Mouse (Mus musculus) midbrain, embryonic 16.5 days (tissue): ENCODE results near the gene Ddx50. TPM values are rescaled to one million over a fixed set of nuclear protein-coding genes. Genes with fewer than 3 reads are reported as not detected.
A peak's percentile ranks its signal among the peaks of the same experiment; 100 is the strongest.

ENCODE experiments used
- ATAC-seq: fragments of 200-750 bp; cut with Nextera tagmentation; 2 replicates; pipeline ENCODE4 v1.8.0; 2017; ENCODE audit warnings: moderate TSS enrichment
- H3K27ac ChIP-seq: fragments of 300-500 bp; sonication (generic); 2 replicates; pipeline ENCODE4 v1.5.1; 2014; ENCODE audit warnings: mild to moderate bottlenecking, low read length, mixed read lengths
- H3K27me3 ChIP-seq: fragments of 300-500 bp; sonication (generic); 2 replicates; pipeline ENCODE4 v1.6.1; 2014; ENCODE audit warnings: low read depth, low read length, mixed read lengths; ENCODE audit not compliant: control insufficient read depth, insufficient read depth
- H3K36me3 ChIP-seq: fragments of 300-500 bp; sonication (generic); 2 replicates; pipeline ENCODE4 v1.6.1; 2014; ENCODE audit warnings: mild to moderate bottlenecking, low read length, moderate library complexity, mixed read lengths; ENCODE audit not compliant: control insufficient read depth, insufficient read depth
- H3K4me1 ChIP-seq: fragments of 300-500 bp; sonication (generic); 2 replicates; pipeline ENCODE4 v1.6.1; 2014; ENCODE audit warnings: mild to moderate bottlenecking, low read length, mixed read lengths; ENCODE audit not compliant: control insufficient read depth, insufficient read depth
- H3K4me2 ChIP-seq: fragments of 300-500 bp; sonication (generic); 2 replicates; pipeline ENCODE4 v1.6.1; 2014; ENCODE audit warnings: mild to moderate bottlenecking, low read length, mixed read lengths
- H3K4me3 ChIP-seq: fragments of 300-500 bp; sonication (generic); 2 replicates; pipeline ENCODE4 v1.5.1; 2014; ENCODE audit warnings: low read depth, mild to moderate bottlenecking, low read length, moderate library complexity, mixed read lengths
- H3K9ac ChIP-seq: fragments of 300-500 bp; sonication (generic); 2 replicates; pipeline ENCODE4 v1.6.1; 2014; ENCODE audit warnings: low read depth, low read length, mixed read lengths
- H3K9me3 ChIP-seq: fragments of 300-500 bp; sonication (generic); replicated peaks from 2 replicates; pipeline ENCODE4 v1.6.1; 2014; ENCODE audit warnings: mild to moderate bottlenecking, low read length, mixed read lengths; ENCODE audit not compliant: control insufficient read depth, poor library complexity, severe bottlenecking
- WGBS: fragments of 180-500 bp; shearing (Covaris S2); extraction: QIAGEN DNeasy Blood & Tissue Kit; methylation state at CpG from one replicate; pipeline ENCODE4 v1.1.7; 2014; 5-methylcytosine and 5-hydroxymethylcytosine counted together
- polyA plus RNA-seq: library from polyadenylated mRNA; unstranded; fragments of >200 nt; fragmentation: Nextera tagmentation; extraction: Ambion mirVana; gene quantifications from 2 replicates; pipeline ENCODE4 v1.2.1, GENCODE M21; 2015

Ddx50 gene
- polyA plus RNA-seq, 1 experiment from 2014 or later, result 89.4 TPM

DNA sequence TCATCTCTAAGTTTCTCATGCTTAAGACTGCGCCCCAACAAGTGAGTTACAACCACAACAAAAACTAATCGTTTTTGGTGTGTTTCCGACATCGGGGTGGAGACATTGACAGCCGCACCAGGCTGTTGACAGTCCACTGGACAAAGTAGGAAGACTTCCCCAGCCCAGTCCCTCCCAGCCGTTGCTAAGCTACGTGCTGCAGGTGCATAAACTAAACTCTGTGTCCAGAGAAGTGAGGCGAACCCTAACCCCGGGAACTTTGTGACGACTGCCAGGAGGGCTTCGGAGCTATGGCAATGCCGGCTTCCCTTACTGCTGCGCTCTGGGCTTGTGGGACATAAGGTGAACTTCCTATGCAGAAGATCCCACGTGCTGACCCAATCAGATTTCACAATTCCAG lies 18.2 kb upstream of the Ddx50 start:
- no peak overlapping the region for H3K4me2 ChIP-seq
- H3K4me3 ChIP-seq, result no peak overlapping the region
- WGBS, result 80% methylated on average over 14 of the region's 14 CpGs
- H3K9ac ChIP-seq, result no peak overlapping the region
- no peaks in the 10 kb centered on the region for H3K9me3 ChIP-seq
- H3K27ac ChIP-seq, result no peak overlapping the region
- H3K4me1 ChIP-seq, result no peaks in the 10 kb centered on the region
- ATAC-seq, result no peak
- H3K27me3 ChIP-seq, result no peaks in the 10 kb centered on the region
- H3K36me3 ChIP-seq, result no peaks in the 10 kb centered on the region

DNA sequence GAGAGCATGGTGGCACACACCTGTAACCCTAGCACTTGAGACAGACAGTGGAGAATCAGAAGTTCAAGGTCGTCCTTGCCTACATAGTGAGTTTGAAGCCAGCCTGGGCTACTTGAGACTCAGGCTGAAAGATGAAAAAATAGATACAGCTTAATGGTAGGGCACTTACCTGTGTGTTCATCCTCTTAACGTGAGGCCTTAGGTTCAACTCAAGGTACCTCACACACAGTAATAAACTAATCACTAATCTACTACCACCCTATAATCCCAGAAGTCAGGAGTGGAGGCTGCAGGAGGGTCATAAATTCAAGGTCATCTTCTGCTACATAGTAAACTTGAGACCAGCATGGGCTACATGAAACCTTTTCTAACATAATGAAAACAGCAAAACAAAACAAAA lies 17.4 kb upstream of the Ddx50 start:
- H3K4me3 ChIP-seq, result no peak overlapping the region
- ATAC-seq, result no peak
- no peaks in the 10 kb centered on the region for H3K4me1 ChIP-seq
- H3K4me2 ChIP-seq, result no peak overlapping the region
- no peak overlapping the region for H3K27ac ChIP-seq
- H3K9ac ChIP-seq, result no peak overlapping the region
- H3K27me3 ChIP-seq, result no peaks in the 10 kb centered on the region
- WGBS, result 98% methylated on average over 2 of the region's 2 CpGs
- no peaks in the 10 kb centered on the region for H3K9me3 ChIP-seq
- no peaks in the 10 kb centered on the region for H3K36me3 ChIP-seq

DNA sequence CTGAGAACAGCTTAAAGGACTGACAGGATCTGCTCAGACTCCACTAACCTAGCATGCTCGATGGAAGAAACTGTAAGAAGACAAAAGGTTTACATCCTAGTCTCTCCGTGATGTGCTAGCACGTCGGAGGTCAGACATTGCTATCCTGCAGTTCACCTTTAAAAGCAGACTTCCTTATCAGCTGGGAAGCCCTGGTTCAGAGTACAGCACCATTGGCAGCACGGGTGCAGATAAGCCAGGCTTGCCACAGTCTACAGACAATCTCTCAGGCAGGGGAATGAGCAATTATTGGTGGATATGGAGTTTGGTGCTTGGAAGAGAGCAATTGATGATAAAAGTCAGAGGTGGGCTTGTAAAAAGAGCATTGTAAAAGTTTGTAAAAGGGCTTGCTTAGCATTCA lies 17.0 kb upstream of the Ddx50 start:
- Histone ChIP-seq H3K9ac (no peak overlapping the region), H3K36me3 (no peaks in the 10 kb centered on the region), H3K9me3 (no peaks in the 10 kb centered on the region), H3K27me3 (no peaks in the 10 kb centered on the region), H3K4me1 (no peaks in the 10 kb centered on the region), H3K4me2 (no peak overlapping the region), H3K27ac (no peak overlapping the region), H3K4me3 (no peak overlapping the region)
- 86% methylated on average over 5 of the region's 5 CpGs for WGBS
- ATAC-seq, result no peak

DNA sequence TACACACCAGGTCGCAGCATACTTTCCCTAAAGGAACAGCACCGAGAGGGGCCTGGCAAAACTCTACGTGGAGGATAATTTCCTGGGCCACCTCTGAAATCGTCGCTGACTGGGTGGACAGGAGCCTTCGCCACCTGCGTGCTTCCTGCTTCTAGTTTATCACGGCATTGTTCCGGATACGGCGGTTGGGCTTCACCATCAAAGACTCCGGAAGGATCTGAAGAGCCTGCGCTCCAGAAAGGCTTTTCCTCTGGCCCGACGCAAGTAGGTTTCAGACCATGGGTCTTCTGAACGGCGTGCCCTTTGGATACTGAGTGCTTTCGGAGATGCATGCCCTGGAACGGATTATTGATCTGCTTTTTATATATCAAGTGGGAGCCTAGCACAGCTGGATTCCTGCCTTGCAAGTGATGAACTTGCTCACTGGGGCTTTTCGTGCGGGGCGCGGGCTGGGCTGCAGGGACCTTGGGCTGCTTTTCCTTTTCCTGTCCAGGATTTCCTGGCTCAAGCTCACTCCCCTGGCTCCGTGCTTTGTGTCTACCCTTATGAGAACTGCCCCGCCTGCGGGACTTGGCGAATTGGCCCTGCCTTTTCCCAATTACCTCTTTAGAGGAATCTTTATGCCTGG lies 14.1 kb upstream of the Ddx50 start:
- Histone ChIP-seq H3K4me1 (no peaks in the 10 kb centered on the region), H3K27me3 (no peaks in the 10 kb centered on the region), H3K4me3 (no peak overlapping the region), H3K27ac (no peak overlapping the region), H3K4me2 (no peak overlapping the region), H3K9ac (no peak overlapping the region), H3K36me3 (no peaks in the 10 kb centered on the region), H3K9me3 (no peaks in the 10 kb centered on the region)
- ATAC-seq, result no peak
- WGBS, result 63% methylated on average over 27 of the region's 27 CpGs

DNA sequence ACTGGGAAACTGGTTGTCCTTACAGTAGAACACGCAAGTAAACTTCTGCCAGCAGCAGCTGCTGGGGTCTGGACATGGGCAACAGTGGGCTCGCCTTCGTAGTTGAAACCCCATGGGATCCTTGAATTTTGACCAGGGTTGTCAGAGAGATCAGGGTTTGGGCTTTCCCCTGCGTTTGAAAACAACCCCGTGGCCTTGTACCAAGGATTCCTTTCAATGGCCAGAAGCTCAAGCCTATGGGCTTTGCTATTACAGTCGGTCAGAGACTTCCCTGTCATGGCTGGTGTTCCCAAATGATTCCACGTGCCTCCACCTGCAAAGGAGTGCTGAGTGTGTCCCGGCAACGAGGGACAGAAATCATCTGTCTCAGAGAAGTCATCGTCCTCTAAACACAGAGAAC lies 13.2 kb upstream of the Ddx50 start:
- H3K9me3 ChIP-seq, result no peaks in the 10 kb centered on the region
- H3K4me2 ChIP-seq, result no peak overlapping the region
- no peak overlapping the region for H3K9ac ChIP-seq
- H3K36me3 ChIP-seq, result no peaks in the 10 kb centered on the region
- WGBS, result 85% methylated on average over 10 of the region's 10 CpGs
- H3K4me1 ChIP-seq, result no peaks in the 10 kb centered on the region
- H3K27me3 ChIP-seq, result no peaks in the 10 kb centered on the region
- ATAC-seq, result no peak
- H3K4me3 ChIP-seq, result no peak overlapping the region
- H3K27ac ChIP-seq, result no peak overlapping the region

DNA sequence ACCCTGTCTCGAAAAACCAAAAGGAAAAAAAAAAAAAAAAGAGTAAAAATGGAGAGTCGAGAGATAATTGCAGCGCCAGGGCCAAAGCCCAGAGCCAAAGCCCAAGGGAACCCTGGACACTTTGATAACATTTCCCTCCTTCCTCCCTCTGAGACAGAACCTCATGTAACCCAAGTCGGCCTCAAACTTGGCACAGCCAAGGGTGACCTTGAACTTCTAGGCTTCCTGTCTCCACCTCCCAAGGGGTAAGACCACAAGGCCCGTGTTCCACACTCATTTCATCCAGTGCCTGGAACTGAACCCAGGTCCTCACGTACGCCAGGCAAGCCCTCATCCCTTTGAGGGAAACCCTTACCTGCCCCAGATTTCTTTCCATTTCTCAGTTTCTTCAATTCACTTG lies 5.7 kb upstream of the Ddx50 start:
- no peaks in the 10 kb centered on the region for H3K36me3 ChIP-seq
- no peaks in the 10 kb centered on the region for H3K27me3 ChIP-seq
- H3K4me2 ChIP-seq, result no peak overlapping the region
- H3K9ac ChIP-seq, result no peak overlapping the region
- no peaks in the 10 kb centered on the region for H3K9me3 ChIP-seq
- 84% methylated on average over 7 of the region's 7 CpGs for WGBS
- no peak overlapping the region for H3K4me3 ChIP-seq
- no peak overlapping the region for H3K27ac ChIP-seq
- 0 out of 2 replicates have a peak, but pooled peaks cover 3% of the 10 kb centered on the region for H3K4me1 ChIP-seq
- ATAC-seq, result no peak

DNA sequence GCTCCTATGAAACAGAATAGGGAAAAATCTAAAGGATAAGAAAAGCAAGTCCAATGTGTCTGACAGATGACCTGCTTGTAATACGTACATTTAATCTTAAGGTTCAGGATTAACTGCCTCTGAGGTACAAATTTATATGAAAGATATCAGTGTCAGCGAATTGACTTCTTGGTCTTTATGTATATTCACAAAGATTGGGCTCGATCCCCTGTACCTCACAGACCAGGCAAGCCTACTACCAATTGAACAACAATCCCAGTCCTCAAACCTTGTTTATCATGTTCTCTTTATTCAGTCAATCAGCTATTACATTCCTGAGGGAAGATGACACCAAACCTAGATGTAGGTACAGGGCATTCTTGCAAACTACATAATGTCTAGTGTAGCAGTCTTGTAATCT lies 943 bp upstream of the Ddx50 start:
- Histone ChIP-seq H3K27ac (peak overlapping the region; percentile 95), H3K4me3 (peak overlapping the region; percentile 83), H3K9ac (peak overlapping the region; percentile 61), H3K27me3 (no peaks in the 10 kb centered on the region), H3K9me3 (no peaks in the 10 kb centered on the region), H3K4me2 (peak overlapping the region; percentile 56), H3K4me1 (peaks cover 19% of the 10 kb centered on the region), H3K36me3 (no peaks in the 10 kb centered on the region)
- ATAC-seq, result no peak
- 9% methylated on average over 3 of the region's 3 CpGs for whole genome bisulfite sequencing

DNA sequence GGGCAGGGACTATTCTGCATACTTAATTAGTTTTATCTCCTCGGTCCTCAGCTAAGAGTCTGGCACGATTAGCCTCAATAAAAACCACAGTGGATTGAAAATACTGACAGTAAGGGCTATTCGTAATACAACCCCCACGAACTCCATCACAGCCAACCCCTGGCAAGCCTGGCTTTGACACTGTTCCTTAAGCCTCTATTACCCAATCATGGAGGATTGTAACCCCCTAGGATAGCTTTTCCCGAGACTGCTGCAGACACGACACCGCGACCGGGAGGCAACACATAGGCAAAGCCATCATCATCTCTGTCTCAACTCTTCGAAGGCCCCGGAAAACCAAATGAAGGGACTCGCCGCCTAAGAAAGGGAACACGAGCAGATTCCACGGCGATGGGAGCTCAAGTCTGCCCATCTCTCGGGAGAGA lies 648 bp downstream of the Ddx50 start:
- Histone ChIP-seq H3K4me1 (peaks cover 19% of the 10 kb centered on the region), H3K36me3 (no peaks in the 10 kb centered on the region), H3K9me3 (no peaks in the 10 kb centered on the region), H3K4me3 (peak overlapping the region; percentile 83), H3K27me3 (no peaks in the 10 kb centered on the region), H3K4me2 (peak overlapping the region; percentile 82), H3K27ac (peak overlapping the region; percentile 95), H3K9ac (peak overlapping the region; percentile 87)
- under 1% methylated on average over 17 of the region's 17 CpGs for WGBS
- no peak for ATAC-seq

DNA sequence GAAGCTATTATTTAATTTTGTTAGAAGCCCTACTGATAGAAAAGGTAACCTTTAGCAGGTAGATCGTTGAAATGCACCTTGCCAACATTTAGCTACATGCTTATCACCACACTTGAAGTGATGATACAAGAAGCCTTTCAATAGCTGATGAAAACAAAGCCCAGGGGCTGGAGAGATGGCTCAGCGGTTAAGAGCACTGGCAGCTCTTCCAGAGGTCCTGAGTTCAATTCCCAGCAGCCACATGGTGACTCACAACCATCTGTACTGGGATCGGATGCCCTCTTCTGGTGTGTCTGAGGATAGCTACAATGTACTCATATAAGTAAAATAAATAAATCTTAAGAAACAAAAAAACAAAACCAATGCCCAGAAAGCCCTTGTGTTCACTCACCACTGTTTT lies 46.9 kb downstream of the Ddx50 start:
- Histone ChIP-seq H3K9me3 (no peaks in the 10 kb centered on the region), H3K4me2 (no peak overlapping the region), H3K36me3 (no peaks in the 10 kb centered on the region), H3K4me1 (peaks cover 14% of the 10 kb centered on the region), H3K4me3 (no peak overlapping the region), H3K27me3 (no peaks in the 10 kb centered on the region), H3K9ac (no peak overlapping the region), H3K27ac (no peak overlapping the region)
- no peak for ATAC-seq
- WGBS, result 90% methylated on average over 3 of the region's 3 CpGs
